Mouse (Mus musculus) urinary bladder, postnatal 36 days (tissue): ENCODE data around the gene March2.

Experiments
- DNase-seq, 2 experiments: peaks; one replicate each; pipeline ENCODE4 v3.0.0; 2022; ENCODE audit warnings: low spot score in 2 of 2, mixed read lengths in 1 of 2

The March2 gene

GRCm38 (mm10) chr17:33637038-33637437 is 81.4 kb downstream of the March2 start:
- DNase-seq, result no peak
